Mouse (Mus musculus): ENCODE results near the gene Hoxb6. TPM values are rescaled to one million over a fixed set of nuclear protein-coding genes. Genes with fewer than 3 reads are reported as not detected.

Gene Hoxb6
- total and polyA plus RNA-seq, 3 experiments: 0.53 to 1.1 TPM; not detected in 1

GRCm38 (mm10) chr11:96297968-96298635, 5.8 kb downstream of the Hoxb6 start:
- H3K4me2 ChIP-seq (ENCODE audit: insufficient read depth, low read depth, poor library complexity, severe bottlenecking): no peak overlapping the region
- H3K9ac ChIP-seq (ENCODE audit: insufficient read depth, low read depth): no peak overlapping the region
- H3K4me1 ChIP-seq (ENCODE audit: control insufficient read depth in 1 of 2, insufficient read depth in 2 of 2): peaks cover 0 to 34% of the 10 kb centered on the region in 2 experiments; a peak in 2 of 4 replicates
- no peak overlapping the region for H3K27ac ChIP-seq (ENCODE audit: insufficient read depth, low read depth)
- DNase-seq (ENCODE audit: extremely low read depth): no peak
- H3K79me2 ChIP-seq (replicated peaks; ENCODE audit: control insufficient read depth, extremely low read depth, insufficient read depth, poor library complexity, severe bottlenecking): no peaks in the 10 kb centered on the region
- no peak overlapping the region for H3K4me3 ChIP-seq (replicated peaks in 1 of 3; ENCODE audit: low read depth in 2 of 3, low read length in 2 of 3, poor library complexity in 1 of 3)
- no peaks in the 10 kb centered on the region for H3K36me3 ChIP-seq (replicated peaks in 1 of 2; ENCODE audit: control insufficient read depth in 1 of 2, insufficient read depth in 1 of 2, low read length in 1 of 2)
- peaks cover 26% of the 10 kb centered on the region for H3K9me3 ChIP-seq (replicated peaks; ENCODE audit: low read length)
- H3K27me3 ChIP-seq (replicated peaks): peaks cover 79% of the 10 kb centered on the region
- dilution Hi-C loops (cut with MboI; ENCODE audit: extremely low pct_ligation_motif_present, extremely low pct_unique_long_range_greater_than_20kb, low sequenced_read_pairs): no loop called here
- TF ChIP-seq ELF1 (IDR thresholded peaks at IDR 0.05; ENCODE audit: low read depth, low read length) (no peak), CTCF (conservative IDR thresholded peaks at IDR 0.05 in 1 of 2, IDR thresholded peaks at IDR 0.05 in 1 of 2; ENCODE audit: low read depth in 2 of 2, low read length in 2 of 2) (no peak), ZC3H11A (IDR thresholded peaks at IDR 0.05; ENCODE audit: low read depth, low read length) (no peak), KAT2A (IDR thresholded peaks at IDR 0.05; ENCODE audit: insufficient replicate concordance, low read length) (no peak), POLR2AphosphoS2 (IDR thresholded peaks at IDR 0.05; ENCODE audit: low read depth, low read length) (no peak), MYC (IDR thresholded peaks at IDR 0.05; ENCODE audit: low read depth, low read length) (no peak), MEF2A (IDR thresholded peaks at IDR 0.05; ENCODE audit: borderline replicate concordance, low read depth, low read length) (no peak)
- in situ Hi-C loops (cut with MboI; ENCODE audit: low pct_ligation_motif_present, low pct_unique_long_range_greater_than_20kb, low sequenced_read_pairs): loop anchor here (10.0 kb wide), 1 partner anchor 567 kb away; no protein-coding TSS in a partner anchor

GRCm38 (mm10) chr11:96298895-96299667, 6.8 kb downstream of the Hoxb6 start:
- no peak overlapping the region for H3K27ac ChIP-seq (ENCODE audit: insufficient read depth, low read depth)
- no peak for TF ChIP-seq MXI1 (IDR thresholded peaks at IDR 0.05; ENCODE audit: low read depth, low read length)
- TF ChIP-seq SMC3 (IDR thresholded peaks at IDR 0.05; ENCODE audit: low read depth, low read length): no peak
- TF ChIP-seq MAX (IDR thresholded peaks at IDR 0.05; ENCODE audit: low read length): no peak
- no peak for TF ChIP-seq POLR2A (IDR thresholded peaks at IDR 0.05; ENCODE audit: low read depth, low read length)
- TF ChIP-seq MAFK (IDR thresholded peaks at IDR 0.05; ENCODE audit: insufficient replicate concordance, low read length): no peak
- TF ChIP-seq IRF4 (IDR thresholded peaks at IDR 0.05; ENCODE audit: low read depth, low read length): no peak
- TF ChIP-seq GABPA (IDR thresholded peaks at IDR 0.05; ENCODE audit: insufficient replicate concordance, low read depth, low read length): no peak
- no peak for TF ChIP-seq MAZ (IDR thresholded peaks at IDR 0.05; ENCODE audit: low read depth, low read length)
- TF ChIP-seq ZNF384 (IDR thresholded peaks at IDR 0.05; ENCODE audit: low read depth, low read length): no peak
- TF ChIP-seq ZKSCAN1 (IDR thresholded peaks at IDR 0.05; ENCODE audit: borderline replicate concordance, low read depth, low read length): no peak
- no peak for TF ChIP-seq NRF1 (IDR thresholded peaks at IDR 0.05; ENCODE audit: low read depth, low read length)
- TF ChIP-seq PAX5 (IDR thresholded peaks at IDR 0.05; ENCODE audit: low read length): no peak
- no peak for TF ChIP-seq JUN (IDR thresholded peaks at IDR 0.05; ENCODE audit: insufficient read depth, low read depth, low read length)
- TF ChIP-seq MEF2A (IDR thresholded peaks at IDR 0.05; ENCODE audit: borderline replicate concordance, low read depth, low read length): no peak
- no peak for TF ChIP-seq KAT2A (IDR thresholded peaks at IDR 0.05; ENCODE audit: insufficient replicate concordance, low read length)
- no peak for TF ChIP-seq E2F4 (IDR thresholded peaks at IDR 0.05; ENCODE audit: insufficient replicate concordance, low read depth, low read length)
- TF ChIP-seq JUND (conservative IDR thresholded peaks at IDR 0.05; ENCODE audit: low read depth, low read length): no peak
- no peak for TF ChIP-seq NELFE (IDR thresholded peaks at IDR 0.05; ENCODE audit: low read depth, low read length)
- TF ChIP-seq RAD21 (IDR thresholded peaks at IDR 0.05; ENCODE audit: low read depth, low read length): no peak
- H3K4me1 ChIP-seq (ENCODE audit: control insufficient read depth in 1 of 2, insufficient read depth in 2 of 2): peaks cover 0 to 24% of the 10 kb centered on the region in 2 experiments; a peak in 2 of 4 replicates
- H3K36me3 ChIP-seq (replicated peaks in 1 of 2; ENCODE audit: control insufficient read depth in 1 of 2, insufficient read depth in 1 of 2, low read length in 1 of 2): no peaks in the 10 kb centered on the region
- dilution Hi-C loops (cut with MboI; ENCODE audit: extremely low pct_ligation_motif_present, extremely low pct_unique_long_range_greater_than_20kb, low sequenced_read_pairs) (no loop called here), in situ Hi-C loops (cut with MboI; ENCODE audit: low pct_ligation_motif_present, low pct_unique_long_range_greater_than_20kb, low sequenced_read_pairs) (loop anchor here (10.0 kb wide), 1 partner anchor 566 kb away; no protein-coding TSS in a partner anchor)
- H3K4me3 ChIP-seq (replicated peaks in 1 of 3; ENCODE audit: low read depth in 2 of 3, low read length in 2 of 3, poor library complexity in 1 of 3): no peak overlapping the region
- peaks cover 75% of the 10 kb centered on the region for H3K27me3 ChIP-seq (replicated peaks)
- no peak overlapping the region for H3K4me2 ChIP-seq (ENCODE audit: insufficient read depth, low read depth, poor library complexity, severe bottlenecking)
- peaks cover 33% of the 10 kb centered on the region for H3K9me3 ChIP-seq (replicated peaks; ENCODE audit: low read length)
- no peak for DNase-seq (ENCODE audit: extremely low read depth)
- no peaks in the 10 kb centered on the region for H3K79me2 ChIP-seq (replicated peaks; ENCODE audit: control insufficient read depth, extremely low read depth, insufficient read depth, poor library complexity, severe bottlenecking)
- H3K9ac ChIP-seq (ENCODE audit: insufficient read depth, low read depth): no peak overlapping the region
